Mouse (Mus musculus) induced T-regulatory cell, adult 2 months (primary cell): ENCODE measurements at regions not wholly inside any gene's neighbourhood (a gene's known extent, or its start where the extent isn't known, plus 50 kb on each side); places are given as distances from the start of the nearest gene placed in this dataset.
A peak's percentile ranks its signal among the peaks of the same experiment; 100 is the strongest.
"Not testable (repeated sequence)": the region's sequence is repeated elsewhere in the genome, so short reads cannot be mapped to it uniquely, and the experiment has no call there.

Experiments used
- DNase-seq: peaks from one replicate; pipeline ENCODE4 v3.0.0-alpha.2; 2012; ENCODE audit warnings: low read depth

GRCm38 (mm10) chr10:85242701-85243100 is 57.8 kb upstream of the Cry1 start:
- no peak for DNase-seq

GRCm38 (mm10) chr10:85243556-85243955 is 58.7 kb upstream of the Cry1 start:
- no peak for DNase-seq

- no peak for DNase-seq
These were observed 80.9 kb upstream of the Cry1 start for GRCm38 (mm10) chr10:85265746-85266145.

GRCm38 (mm10) chr10:85266148-85266547 is 81.3 kb upstream of the Cry1 start:
- no peak for DNase-seq

GRCm38 (mm10) chr10:85266796-85267195 is 81.9 kb upstream of the Cry1 start:
- DNase-seq, result no peak

- DNase-seq, result no peak
These were observed 85.3 kb upstream of the Cry1 start for GRCm38 (mm10) chr10:85270209-85270608.

GRCm38 (mm10) chr10:85276793-85277192 is 91.9 kb upstream of the Cry1 start:
- no peak for DNase-seq

- no peak for DNase-seq
These were observed 94.7 kb upstream of the Btbd11 start for GRCm38 (mm10) chr10:85291733-85292476.

GRCm38 (mm10) chr10:85292477-85292855 is 94.1 kb upstream of the Btbd11 start:
- no peak for DNase-seq

GRCm38 (mm10) chr10:85293071-85293783 is 93.4 kb upstream of the Btbd11 start:
- DNase-seq, result no peak

- DNase-seq, result peak; percentile 4
These were observed 91.3 kb upstream of the Btbd11 start for GRCm38 (mm10) chr10:85295133-85295887.

- no peak for DNase-seq
These were observed 74.8 kb upstream of the Btbd11 start for GRCm38 (mm10) chr10:85311781-85312180.

- DNase-seq, result not testable (repeated sequence)
These were observed 73.3 kb upstream of the Btbd11 start for GRCm38 (mm10) chr10:85313331-85313730.

GRCm38 (mm10) chr10:85320971-85321370 is 65.6 kb upstream of the Btbd11 start:
- no peak for DNase-seq

- no peak for DNase-seq
These were observed 64.3 kb upstream of the Btbd11 start for GRCm38 (mm10) chr10:85322280-85322679.

GRCm38 (mm10) chr10:85329382-85329781 is 57.2 kb upstream of the Btbd11 start:
- no peak for DNase-seq

- DNase-seq, result no peak
These were observed 55.5 kb upstream of the Btbd11 start for GRCm38 (mm10) chr10:85330938-85331691.
